Comparison of ENCODE assay signal across 9 mouse cellular contexts in genomic region chr5:134946857-134947255, GRCm38 (mm10). TPM values are rescaled to one million over a fixed set of nuclear protein-coding genes. Genes with fewer than 3 reads are reported as not detected.
DNase-seq lines count a peak whose midpoint lies in the region; ATAC-seq lines count a peak whose summit lies in the region.
"Had no signal": no experiment of that assay in that cellular context is flagged by ENCODE, and none has a peak within 500 bp of the region (broad histone marks: within the 10 kb centered on the region; RNA-seq: fewer than 3 reads in every experiment).

Cldn4 (minus strand) TSS chr5:134946934.

- H3K4me3 ChIP-seq in kidney, embryonic 15.5 days (replicated peaks): peak within 1 kb of the TSS; percentile 46
- H3K4me3 ChIP-seq: myocyte had no signal

- H3K9ac ChIP-seq in kidney, embryonic 15.5 days: peak within 1 kb of the TSS; percentile 21

- 14% methylated on average over 11 of the region's 11 CpGs for WGBS in kidney, embryonic 15.5 days

- DNase-seq in 3T3-L1 (ENCODE audit: low read depth, low spot score): peak; percentile 25
- DNase-seq in Muller cell, postnatal 12 days (ENCODE audit: inconsistent ontology term): peak; percentile 52
- peak; percentile 50 for DNase-seq in mesoderm, embryonic 11.5 days (ENCODE audit: low read depth, low spot score)
- DNase-seq in spleen, postnatal 10 days (ENCODE audit: low spot score in 2 of 2): no peak
- DNase-seq in gastrocnemius, postnatal 10 days: no peak
- DNase-seq in cerebellum, adult 18-20 months: no peak

- no peaks in the 10 kb centered on the region for H3K9me3 ChIP-seq in kidney, embryonic 15.5 days (replicated peaks)

- H3K4me1 ChIP-seq in kidney, embryonic 15.5 days: peaks cover 41% of the 10 kb centered on the region

- H3K36me3 ChIP-seq in kidney, embryonic 15.5 days: no peaks in the 10 kb centered on the region

- peak within 1 kb of the TSS; percentile 49 for H3K4me2 ChIP-seq in kidney, embryonic 15.5 days

- H3K27me3 ChIP-seq in kidney, embryonic 15.5 days: peaks cover 28% of the 10 kb centered on the region

- H3K27ac ChIP-seq in kidney, embryonic 15.5 days: peak within 1 kb of the TSS; percentile 86

- peak; percentile 31; the same call in 1 of the 2 replicates for ATAC-seq in kidney, embryonic 15.5 days (replicated peaks; ENCODE audit: low FRiP score)
- no peak for ATAC-seq in erythroid progenitor cell, adult 5-6 weeks (replicated peaks; ENCODE audit: low FRiP score, poor library complexity, severe bottlenecking)

RNA-seq across cellular contexts. Expression of gene Cldn4, which starts in this region (rescaled TPM):
- 39.3 and 45.6 TPM in 2 replicates for polyA plus RNA-seq in kidney, embryonic 15.5 days (2015; fragmentation: Nextera tagmentation; extraction: Ambion mirVana)
- 0.84 TPM in 1 of 2 replicates, not detected in the other for total RNA-seq in erythroid progenitor cell, adult 5-6 weeks (2015; ENCODE audit: low replicate concordance)
- not detected in 2 replicates for total RNA-seq in erythroid progenitor cell, adult 5-6 weeks (2017; ENCODE audit: low replicate concordance)
- not detected for total RNA-seq in gastrocnemius, postnatal 10 days (2021)
- polyA plus RNA-seq: myocyte had no signal

Comparison
In these comparisons a context has a peak if more than half of its experiments do, and no peak if none do; other contexts are left out.
1. DNase-seq: peak in 3T3-L1 (single experiment), Muller cell, postnatal 12 days (single experiment) and mesoderm, embryonic 11.5 days (single experiment); none in spleen, postnatal 10 days (0 of 2), gastrocnemius, postnatal 10 days (single experiment) and cerebellum, adult 18-20 months (0 of 2).